Mouse (Mus musculus) bone marrow macrophage, adult 2 months (primary cell): ENCODE results near the gene Cela3a.

Source experiments
- CTCF ChIP-seq: IDR thresholded peaks from 2 replicates; pipeline ENCODE4 v1.5.1; 2012; ENCODE audit warnings: low read depth, mild to moderate bottlenecking, low read length, moderate library complexity
- POLR2A ChIP-seq: IDR thresholded peaks from 2 replicates; pipeline ENCODE4 v1.6.1; 2012; ENCODE audit warnings: mild to moderate bottlenecking, low read depth, low read length, borderline replicate concordance

DNA sequence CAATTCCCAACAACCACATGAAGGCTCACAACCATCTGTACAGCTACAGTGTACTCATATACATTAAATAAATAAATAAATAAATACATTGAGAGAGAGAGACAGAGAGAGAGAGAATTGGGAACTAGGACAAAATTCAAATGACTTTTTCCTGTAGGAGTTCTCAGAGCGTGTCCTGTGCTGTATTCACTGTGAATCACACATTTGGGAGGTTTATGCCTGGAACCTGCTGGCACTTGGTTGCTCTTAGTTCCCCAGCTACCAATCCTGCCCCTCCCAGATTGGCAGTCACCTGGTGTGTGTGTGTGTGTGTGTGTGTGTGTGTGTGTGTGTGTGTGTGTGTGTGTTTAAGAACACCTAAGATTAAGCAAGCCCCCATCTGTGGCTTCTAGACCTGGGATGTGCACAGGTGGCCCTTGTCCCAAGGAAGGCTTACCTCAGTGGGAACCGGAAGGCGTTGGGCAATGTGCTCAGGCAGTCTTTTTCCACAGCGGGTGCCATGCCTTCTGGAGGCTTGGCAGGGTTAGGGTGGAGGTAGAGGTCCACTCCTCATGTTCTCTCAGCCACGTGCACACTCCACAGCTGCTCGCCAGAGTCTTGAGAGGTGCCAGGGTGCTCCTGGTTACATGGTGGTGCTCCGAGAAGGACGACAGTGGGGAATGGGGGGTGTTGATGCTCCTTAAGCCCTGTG is 27.5 kb upstream of the Cela3a start:
- TF ChIP-seq POLR2A (no peak), CTCF (no peak)
